Mouse (Mus musculus): ENCODE results near the gene Soat2.

Gene Soat2

GRCm38 (mm10) chr15:102150301-102151135 is at the start of gene Soat2:
TSS of gene Soat2 (plus strand) at chr15:102150526.
- DNase-seq (ENCODE audit: low spot score in 2 of 2): no peak

GRCm38 (mm10) chr15:102100996-102101671 is 49.2 kb upstream of the Soat2 start:
- DNase-seq (ENCODE audit: low spot score in 2 of 2): peak; percentile 35 to 36

GRCm38 (mm10) chr15:102101672-102102541 is 48.4 kb upstream of the Soat2 start:
- DNase-seq (ENCODE audit: low spot score in 2 of 2): no peak

- DNase-seq (ENCODE audit: low spot score in 2 of 2): no peak
Observed at GRCm38 (mm10) chr15:102102548-102103121, 47.7 kb upstream of the Soat2 start.

GRCm38 (mm10) chr15:102103371-102103946 is 46.9 kb upstream of the Soat2 start:
- DNase-seq (ENCODE audit: low spot score in 2 of 2): peak in 1 of 2 experiments; percentile 36

GRCm38 (mm10) chr15:102103947-102104555 is 46.3 kb upstream of the Soat2 start:
- peak in 1 of 2 experiments; percentile 37 for DNase-seq (ENCODE audit: low spot score in 2 of 2)

- DNase-seq (ENCODE audit: low spot score in 2 of 2): peak in 1 of 2 experiments; percentile 59
Observed at GRCm38 (mm10) chr15:102105360-102105759, 45.0 kb upstream of the Soat2 start.

GRCm38 (mm10) chr15:102105764-102106730 is 44.3 kb upstream of the Soat2 start:
- peak in 1 of 2 experiments; percentile 29 for DNase-seq (ENCODE audit: low spot score in 2 of 2)

- peak in 1 of 2 experiments; percentile 49 for DNase-seq (ENCODE audit: low spot score in 2 of 2)
Observed at GRCm38 (mm10) chr15:102106754-102107456, 43.4 kb upstream of the Soat2 start.

GRCm38 (mm10) chr15:102107689-102108573 is 42.4 kb upstream of the Soat2 start:
- DNase-seq (ENCODE audit: low spot score in 2 of 2): peak in 1 of 2 experiments; percentile 85

GRCm38 (mm10) chr15:102108651-102109525 is 41.4 kb upstream of the Soat2 start:
- peak; percentile 84 to 87 for DNase-seq (ENCODE audit: low spot score in 2 of 2)

GRCm38 (mm10) chr15:102110271-102110670 is 40.1 kb upstream of the Soat2 start:
- DNase-seq (ENCODE audit: low spot score in 2 of 2): no peak

- DNase-seq (ENCODE audit: low spot score in 2 of 2): peak in 1 of 2 experiments; percentile 31
Observed at GRCm38 (mm10) chr15:102110701-102111494, 39.4 kb upstream of the Soat2 start.

- DNase-seq (ENCODE audit: low spot score in 2 of 2): peak in 1 of 2 experiments; percentile 36
Observed at GRCm38 (mm10) chr15:102111495-102111829, 38.9 kb upstream of the Soat2 start.

GRCm38 (mm10) chr15:102112181-102112580 is 38.1 kb upstream of the Soat2 start:
- DNase-seq (ENCODE audit: low spot score in 2 of 2): no peak

- no peak for DNase-seq (ENCODE audit: low spot score in 2 of 2)
Observed at GRCm38 (mm10) chr15:102112827-102113226, 37.5 kb upstream of the Soat2 start.

Measured in right cerebral cortex, postnatal 10 days (tissue).